Mouse (Mus musculus) heart, adult 11 months (tissue): Measurements from ENCODE around the gene Acot10.
A peak's percentile ranks its signal among the peaks of the same experiment; 100 is the strongest.
"Not testable (repeated sequence)": the region's sequence is repeated elsewhere in the genome, so short reads cannot be mapped to it uniquely, and the experiment has no call there.

Source experiments
- DNase-seq: peaks from one replicate; pipeline ENCODE4 v3.0.0; 2022

Gene Acot10

GRCm38 (mm10) chr15:20666650-20667049 lies at the start of gene Acot10:
Gene Acot10 (minus strand): TSS chr15:20666750.
- no peak for DNase-seq

DNA sequence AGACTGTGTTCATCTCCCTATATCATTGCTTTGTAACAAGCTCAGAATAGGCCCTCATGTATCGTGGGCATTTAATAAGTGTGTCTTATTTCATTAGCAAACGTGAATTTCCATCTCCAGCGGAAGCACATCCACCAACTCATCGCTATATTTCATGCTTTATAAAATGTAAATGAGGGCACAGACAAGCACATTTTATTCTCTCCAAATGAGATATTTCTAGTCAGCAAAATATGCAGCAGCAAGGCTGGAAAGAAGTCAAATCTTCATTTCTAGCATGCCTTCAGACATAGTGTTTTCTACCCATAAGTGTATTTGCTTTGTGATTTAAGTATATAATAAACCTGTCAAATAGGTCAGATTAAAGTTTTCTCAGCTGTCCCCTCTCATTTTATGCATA lies 45.3 kb upstream of the Acot10 start:
- no peak for DNase-seq

DNA sequence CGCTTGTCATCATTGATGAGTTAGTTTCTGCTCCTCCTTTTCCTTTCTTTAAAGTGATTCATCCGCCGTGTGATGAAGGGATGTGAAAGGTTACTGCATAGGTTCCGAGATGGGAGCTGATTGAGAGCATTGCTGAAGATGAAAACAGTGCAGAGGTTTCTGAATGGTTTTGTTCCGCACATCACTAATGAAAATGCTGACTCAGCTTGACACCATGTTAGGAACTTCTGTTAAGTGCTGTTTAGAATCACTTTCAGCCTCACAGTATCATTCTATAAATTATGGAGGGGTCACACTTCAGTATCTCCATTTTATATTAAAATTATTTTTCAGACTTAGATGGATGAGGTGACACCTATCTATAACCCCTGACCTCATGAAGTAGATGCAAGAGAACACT lies 29.7 kb upstream of the Acot10 start:
- peak; percentile 34 for DNase-seq

DNA sequence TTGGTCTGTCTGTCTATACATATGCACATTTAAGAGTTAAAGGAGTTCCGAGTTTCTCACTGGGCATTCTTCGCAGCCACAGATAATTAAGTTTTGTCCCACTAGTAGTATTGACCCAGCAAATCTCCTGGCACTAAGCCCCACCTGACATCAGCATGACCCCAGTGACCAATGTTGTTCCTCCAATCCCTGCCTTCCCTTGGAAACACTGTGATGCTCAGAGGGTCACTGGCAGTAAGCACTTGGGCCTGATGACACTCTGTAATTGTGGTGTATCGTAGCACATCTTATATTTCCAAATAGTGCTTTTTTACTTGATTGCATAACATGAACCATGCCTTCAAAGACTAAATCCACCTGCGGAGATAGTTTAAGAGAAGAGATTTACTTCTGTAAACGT lies 17.6 kb upstream of the Acot10 start:
- DNase-seq = peak; percentile 23

DNA sequence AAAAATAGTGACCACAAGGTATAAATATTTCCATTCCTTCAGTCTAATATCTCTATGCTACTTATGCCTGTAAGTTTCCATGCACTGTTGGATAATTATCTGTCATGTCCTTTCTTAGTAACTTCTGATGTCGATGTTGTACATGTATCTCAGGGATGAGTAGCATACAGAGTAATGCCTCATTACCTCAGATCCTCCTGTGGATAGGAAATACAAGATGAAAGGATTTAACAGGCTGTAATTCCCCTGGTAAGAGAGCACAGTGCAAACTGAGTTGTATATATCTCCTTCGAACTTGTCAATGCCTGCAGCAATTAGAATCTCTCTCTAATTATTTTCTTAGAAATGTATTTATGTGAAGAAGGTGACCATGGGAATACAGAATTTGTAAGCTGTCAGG lies 16.2 kb upstream of the Acot10 start:
- no peak for DNase-seq

DNA sequence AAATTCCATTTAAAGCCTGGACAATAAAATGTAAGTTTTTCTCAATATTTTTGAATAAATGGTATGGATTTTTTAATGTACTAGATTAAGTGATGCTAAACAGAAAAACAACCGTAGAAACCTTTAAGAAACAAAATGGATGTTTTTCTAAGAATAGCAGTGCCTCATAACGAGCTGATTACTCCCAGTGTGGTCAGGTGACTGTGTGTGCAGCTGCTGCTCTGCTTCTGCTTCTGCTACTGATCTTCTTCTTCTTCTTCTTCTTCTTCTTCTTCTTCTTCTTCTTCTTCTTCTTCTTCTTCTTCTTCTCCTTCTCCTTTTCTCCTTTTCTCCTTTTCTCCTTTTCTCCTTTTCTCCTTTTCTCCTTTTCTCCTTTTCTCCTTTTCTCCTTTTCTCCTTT lies 3.0 kb upstream of the Acot10 start:
- not testable (repeated sequence) for DNase-seq

GRCm38 (mm10) chr15:20667989-20668388 lies 1.4 kb upstream of the Acot10 start:
- no peak for DNase-seq

GRCm38 (mm10) chr15:20667350-20667749 lies 800 bp upstream of the Acot10 start:
- no peak for DNase-seq

DNA sequence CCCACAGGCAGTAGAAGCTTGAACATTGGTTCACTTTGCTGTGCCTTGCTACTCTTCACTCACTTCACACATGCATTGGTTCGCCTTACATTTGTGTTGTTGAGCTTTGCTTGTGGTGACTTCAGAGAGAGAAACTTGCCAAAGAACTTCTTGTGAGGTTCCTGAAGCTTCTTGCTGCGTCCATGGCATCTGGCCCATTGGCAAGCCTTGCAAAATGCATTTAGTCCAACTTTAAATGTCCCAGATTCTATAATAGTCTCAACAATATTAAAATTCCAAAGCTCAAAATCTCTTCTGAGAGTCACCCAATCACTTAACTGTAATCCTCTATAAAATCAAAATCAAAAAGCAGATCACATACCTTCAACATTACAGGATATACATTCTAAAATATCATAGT lies 6.3 kb downstream of the Acot10 start:
- no peak for DNase-seq

DNA sequence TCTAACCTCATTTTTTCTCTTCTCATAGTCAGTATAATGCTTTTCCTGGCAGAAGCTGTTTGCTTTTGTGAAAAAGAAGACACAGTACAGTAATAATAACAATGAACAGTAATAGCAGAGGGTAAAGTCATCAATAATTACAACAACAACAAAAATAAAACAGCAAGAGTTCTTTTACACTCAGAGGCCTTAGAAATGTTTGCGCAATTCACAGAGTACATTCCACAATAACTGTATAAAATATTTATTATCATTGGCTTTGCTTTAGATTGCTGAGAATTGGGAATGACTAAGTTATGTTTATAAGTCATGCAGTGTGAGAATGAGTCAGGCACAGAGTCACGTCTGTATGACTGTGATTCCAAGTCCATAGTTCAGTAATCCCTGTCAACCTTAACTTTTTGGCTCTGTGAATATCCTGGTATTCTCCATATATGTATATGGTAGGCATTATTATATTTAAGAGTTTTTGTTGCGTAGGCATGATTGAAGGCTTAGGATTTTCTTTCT lies 23.6 kb downstream of the Acot10 start:
- no peak for DNase-seq

GRCm38 (mm10) chr15:20639155-20639554 lies 27.4 kb downstream of the Acot10 start:
- no peak for DNase-seq

GRCm38 (mm10) chr15:20634593-20634992 lies 32.0 kb downstream of the Acot10 start:
- DNase-seq = no peak
